Mouse (Mus musculus) E14TG2a.4 (cell line): ENCODE measurements around the gene Fabp2.
"Not testable (repeated sequence)": the region's sequence is repeated elsewhere in the genome, so short reads cannot be mapped to it uniquely, and the experiment has no call there.

Experiments used
- CTCF ChIP-seq: conservative IDR thresholded peaks from 2 replicates; pipeline ENCODE4 v1.5.1; 2014; ENCODE audit warnings: low read length
- NANOG ChIP-seq: IDR thresholded peaks from 2 replicates; pipeline ENCODE4 v1.6.1; 2014; ENCODE audit warnings: borderline replicate concordance, low read length, mixed read lengths
- POU5F1 ChIP-seq: IDR thresholded peaks from 2 replicates; pipeline ENCODE4 v1.6.1; 2014; ENCODE audit warnings: low read length, borderline replicate concordance

- TF ChIP-seq CTCF, NANOG, POU5F1: not testable (repeated sequence)
Measured at GRCm38 (mm10) chr3:122937176-122937575, 42.3 kb downstream of the Fabp2 start.
